In the genomic region with DNA sequence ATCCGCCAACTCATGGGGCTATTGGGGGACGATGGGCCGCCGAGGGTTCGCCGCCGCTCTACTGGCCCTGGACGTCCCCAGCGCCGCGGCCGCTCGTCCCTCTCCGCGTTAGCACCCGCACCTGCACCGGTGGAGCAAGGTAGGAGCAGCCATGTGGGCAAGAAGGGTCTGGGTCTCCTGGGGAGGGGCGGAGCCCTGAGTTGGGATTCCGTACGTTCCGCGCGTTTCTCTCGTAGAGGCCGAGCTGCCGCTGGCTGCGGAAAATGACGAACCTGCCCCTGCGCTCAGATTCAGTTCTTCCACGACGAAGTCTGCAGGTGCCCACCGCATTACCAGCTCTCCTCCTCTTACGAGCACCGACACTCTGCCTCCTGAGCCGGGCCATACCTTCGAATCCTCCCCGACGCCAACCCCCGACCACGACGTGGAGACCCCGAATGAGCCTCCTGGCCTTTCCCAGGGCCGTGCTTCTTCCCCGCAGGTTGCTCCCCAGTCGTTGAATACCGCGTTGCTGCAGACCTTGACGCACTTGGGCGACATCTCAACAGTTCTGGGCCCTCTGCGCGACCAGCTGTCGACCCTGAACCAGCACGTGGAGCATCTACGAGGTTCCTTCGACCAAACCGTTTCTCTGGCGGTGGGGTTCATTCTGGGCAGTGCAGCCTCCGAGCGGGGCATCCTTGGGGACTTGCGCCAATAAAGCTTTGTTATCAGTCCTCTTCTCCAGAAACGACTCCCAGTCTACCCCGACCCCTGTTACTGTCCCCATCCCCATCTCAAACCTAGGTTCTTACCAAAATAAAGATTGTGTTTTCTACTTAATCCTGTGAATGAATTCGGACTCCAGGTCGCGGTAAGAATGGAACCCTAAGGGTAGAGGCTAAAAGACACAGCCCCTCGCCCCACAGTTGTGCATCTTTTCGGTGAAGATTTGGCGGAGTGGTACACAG, we compare ENCODE assay signal across 9 mouse cellular contexts. TPM values are rescaled to one million over a fixed set of nuclear protein-coding genes. Genes with fewer than 3 reads are reported as not detected.
DNase-seq lines count a peak whose midpoint lies in the region; ATAC-seq lines count a peak whose summit lies in the region.
"Had no signal": no experiment of that assay in that cellular context is flagged by ENCODE, and none has a peak within 500 bp of the region (broad histone marks: within the 10 kb centered on the region; RNA-seq: fewer than 3 reads in every experiment).

No protein-coding gene starts in this region.

- 0 out of 2 replicates have a peak overlapping the region, but pooled peaks have one; percentile 17 for H3K9ac ChIP-seq in kidney, embryonic 16.5 days (replicated peaks; ENCODE audit: low read length)
- peak overlapping the region; percentile 41 for H3K9ac ChIP-seq in intestine, embryonic 16.5 days (ENCODE audit: low read depth, low read length)
- no peak overlapping the region for H3K9ac ChIP-seq in neural tube, embryonic 12.5 days

- H3K27me3 ChIP-seq in kidney, embryonic 16.5 days (ENCODE audit: insufficient read depth, low read length) = peaks cover 64% of the 10 kb centered on the region
- peaks cover 46% of the 10 kb centered on the region for H3K27me3 ChIP-seq in intestine, embryonic 16.5 days (replicated peaks; ENCODE audit: control insufficient read depth, insufficient read depth, low read length)
- peaks cover 79% of the 10 kb centered on the region for H3K27me3 ChIP-seq in neural tube, embryonic 12.5 days (replicated peaks)

- ATAC-seq in kidney, embryonic 16.5 days (ENCODE audit: low FRiP score, low TSS enrichment) = 0 out of 2 replicates have a peak, but pooled peaks have one; percentile 30
- ATAC-seq in intestine, embryonic 16.5 days = peak; percentile 42
- ATAC-seq in neural tube, embryonic 12.5 days (ENCODE audit: low FRiP score, low read depth) = no peak
- ATAC-seq: Patski had no signal

- H3K27ac ChIP-seq in kidney, embryonic 16.5 days (ENCODE audit: low read length) = no peak overlapping the region
- no peak overlapping the region for H3K27ac ChIP-seq in intestine, embryonic 16.5 days (ENCODE audit: low read length)
- H3K27ac ChIP-seq in neural tube, embryonic 12.5 days = no peak overlapping the region

- WGBS in kidney, embryonic 16.5 days = 3% methylated on average over 67 of the region's 68 CpGs
- WGBS in intestine, embryonic 16.5 days = 3% methylated on average over 68 of the region's 68 CpGs
- 3% methylated on average over 68 of the region's 68 CpGs for WGBS in neural tube, embryonic 12.5 days

- H3K4me3 ChIP-seq in kidney, embryonic 16.5 days (ENCODE audit: low read length) = peak overlapping the region; percentile 41
- peak overlapping the region; percentile 43 for H3K4me3 ChIP-seq in intestine, embryonic 16.5 days (ENCODE audit: low read length)
- H3K4me3 ChIP-seq in neural tube, embryonic 12.5 days = peak overlapping the region; percentile 29

- DNase-seq in kidney, postnatal 10 days = no peak
- peak; percentile 33 for DNase-seq in embryo, embryonic 9.5 days (ENCODE audit: extremely low spot score)
- DNase-seq in layer of hippocampus, postnatal 25 days (ENCODE audit: extremely low spot score in 1 of 2, low spot score in 1 of 2) = no peak
- DNase-seq in spleen, postnatal 10 days (ENCODE audit: low spot score in 2 of 2) = no peak
- DNase-seq in spleen, postnatal 4 days (ENCODE audit: low spot score in 2 of 2) = no peak

- H3K4me1 ChIP-seq in kidney, embryonic 16.5 days (ENCODE audit: insufficient read depth, low read length) = peaks cover 8% of the 10 kb centered on the region; the same call in 1 of the 2 replicates
- peaks cover 9% of the 10 kb centered on the region; the same call in 1 of the 2 replicates for H3K4me1 ChIP-seq in intestine, embryonic 16.5 days (ENCODE audit: control insufficient read depth, insufficient read depth, low read length)
- H3K4me1 ChIP-seq in neural tube, embryonic 12.5 days = peaks cover 14% of the 10 kb centered on the region

- H3K9me3 ChIP-seq in kidney, embryonic 16.5 days (ENCODE audit: low read length) = no peaks in the 10 kb centered on the region
- no peaks in the 10 kb centered on the region for H3K9me3 ChIP-seq in intestine, embryonic 16.5 days (ENCODE audit: control insufficient read depth, low read length)
- H3K9me3 ChIP-seq in neural tube, embryonic 12.5 days = no peaks in the 10 kb centered on the region

- no peaks in the 10 kb centered on the region for H3K36me3 ChIP-seq in kidney, embryonic 16.5 days (ENCODE audit: insufficient read depth, low read length)
- no peaks in the 10 kb centered on the region for H3K36me3 ChIP-seq in intestine, embryonic 16.5 days (ENCODE audit: control insufficient read depth, insufficient read depth, low read length)
- H3K36me3 ChIP-seq in neural tube, embryonic 12.5 days = no peaks in the 10 kb centered on the region

- H3K4me2 ChIP-seq in kidney, embryonic 16.5 days (replicated peaks; ENCODE audit: low read depth, low read length) = peak overlapping the region; percentile 52
- peak overlapping the region; percentile 70 for H3K4me2 ChIP-seq in intestine, embryonic 16.5 days (ENCODE audit: low read depth, low read length)
- H3K4me2 ChIP-seq in neural tube, embryonic 12.5 days (replicated peaks) = peak overlapping the region; percentile 58

RNA-seq across cellular contexts. Expression of gene Utf1, which starts 1.0 kb away (rescaled TPM):
- 0.21 TPM in 1 of 2 replicates, not detected in the other for polyA plus RNA-seq in kidney, embryonic 16.5 days (2015; fragmentation: Nextera tagmentation; extraction: Ambion mirVana)
- polyA plus RNA-seq in intestine, embryonic 16.5 days (2015; fragmentation: Nextera tagmentation; extraction: Ambion mirVana) = not detected in 2 replicates
- not detected in 2 replicates for polyA plus RNA-seq in neural tube, embryonic 12.5 days (2016; fragmentation: Nextera tagmentation; extraction: Ambion mirVana)
- not detected for total RNA-seq in layer of hippocampus, postnatal 25 days (2021)
- polyA plus RNA-seq: Patski had no signal

RNA-seq across cellular contexts. Expression of gene 6430531B16Rik, which starts 34.0 kb away (rescaled TPM):
- 0.71 and 0.94 TPM in 2 replicates for polyA plus RNA-seq in kidney, embryonic 16.5 days (2015; fragmentation: Nextera tagmentation; extraction: Ambion mirVana)
- 0.13 TPM in 1 of 2 replicates, not detected in the other for polyA plus RNA-seq in intestine, embryonic 16.5 days (2015; fragmentation: Nextera tagmentation; extraction: Ambion mirVana)
- 0.26 and 0.34 TPM in 2 replicates for polyA plus RNA-seq in neural tube, embryonic 12.5 days (2016; fragmentation: Nextera tagmentation; extraction: Ambion mirVana)
- total RNA-seq in layer of hippocampus, postnatal 25 days (2021) = 1 to 10 TPM; 1.0 to 1.4 TPM

RNA-seq across cellular contexts. Expression of gene Adam8, which starts 47.8 kb away (rescaled TPM):
- 1.6 and 1.8 TPM in 2 replicates for polyA plus RNA-seq in kidney, embryonic 16.5 days (2015; fragmentation: Nextera tagmentation; extraction: Ambion mirVana)
- polyA plus RNA-seq in intestine, embryonic 16.5 days (2015; fragmentation: Nextera tagmentation; extraction: Ambion mirVana) = 1.0 and 1.2 TPM in 2 replicates
- polyA plus RNA-seq in neural tube, embryonic 12.5 days (2016; fragmentation: Nextera tagmentation; extraction: Ambion mirVana) = 3.6 and 3.9 TPM in 2 replicates
- total RNA-seq in layer of hippocampus, postnatal 25 days (2021) = 1 to 10 TPM; 3.3 to 3.4 TPM

RNA-seq across cellular contexts. Expression of gene Kndc1, which starts 50.1 kb away (rescaled TPM):
- 0.12 and 0.22 TPM in 2 replicates for polyA plus RNA-seq in kidney, embryonic 16.5 days (2015; fragmentation: Nextera tagmentation; extraction: Ambion mirVana)
- 0.09 and 0.13 TPM in 2 replicates for polyA plus RNA-seq in intestine, embryonic 16.5 days (2015; fragmentation: Nextera tagmentation; extraction: Ambion mirVana)
- polyA plus RNA-seq in neural tube, embryonic 12.5 days (2016; fragmentation: Nextera tagmentation; extraction: Ambion mirVana) = 2.7 and 3.1 TPM in 2 replicates
- 10 to 100 TPM; 90.1 to 95.0 TPM for total RNA-seq in layer of hippocampus, postnatal 25 days (2021)
